Mouse (Mus musculus) megakaryocyte-erythroid progenitor cell, adult 5 weeks (primary cell): Measurements from ENCODE around the gene Nfix. TPM values are rescaled to one million over a fixed set of nuclear protein-coding genes. Genes with fewer than 3 reads are reported as not detected.

Experiments
- polyA plus RNA-seq: library from polyadenylated mRNA; stranded (reverse); fragments of >175 nt; gene quantifications from 2 replicates; pipeline ENCODE4 v1.2.3, GENCODE M21; 2012

Gene Nfix
- polyA plus RNA-seq, result 112 and 143 TPM in 2 replicates

GRCm38 (mm10) chr8:84799999-84800831 lies at the start of gene Nfix:
Gene Nfix, minus strand, starts transcription at chr8:84800344.

GRCm38 (mm10) chr8:84846722-84847572 lies 46.8 kb upstream of the Nfix start, which contains the start of gene Calr:
Gene Calr, minus strand, starts transcription at chr8:84846934.

GRCm38 (mm10) chr8:84840248-84840999 lies 40.3 kb upstream of the Nfix start, which contains the start of gene Rad23a:
Gene Rad23a, minus strand, starts transcription at chr8:84840665.

GRCm38 (mm10) chr8:84831490-84831889 lies 31.3 kb upstream of the Nfix start, which contains the start of gene Gadd45gip1:
Gene Gadd45gip1, plus strand, starts transcription at chr8:84831522.

GRCm38 (mm10) chr8:84822723-84823122 lies 22.6 kb upstream of the Nfix start, which contains the start of gene Dand5:
Gene Dand5, minus strand, starts transcription at chr8:84822823.

GRCm38 (mm10) chr8:84722850-84723570 lies 77.1 kb downstream of the Nfix start, which contains the start of gene G430095P16Rik:
Gene G430095P16Rik, plus strand, starts transcription at chr8:84723007.

DNA sequence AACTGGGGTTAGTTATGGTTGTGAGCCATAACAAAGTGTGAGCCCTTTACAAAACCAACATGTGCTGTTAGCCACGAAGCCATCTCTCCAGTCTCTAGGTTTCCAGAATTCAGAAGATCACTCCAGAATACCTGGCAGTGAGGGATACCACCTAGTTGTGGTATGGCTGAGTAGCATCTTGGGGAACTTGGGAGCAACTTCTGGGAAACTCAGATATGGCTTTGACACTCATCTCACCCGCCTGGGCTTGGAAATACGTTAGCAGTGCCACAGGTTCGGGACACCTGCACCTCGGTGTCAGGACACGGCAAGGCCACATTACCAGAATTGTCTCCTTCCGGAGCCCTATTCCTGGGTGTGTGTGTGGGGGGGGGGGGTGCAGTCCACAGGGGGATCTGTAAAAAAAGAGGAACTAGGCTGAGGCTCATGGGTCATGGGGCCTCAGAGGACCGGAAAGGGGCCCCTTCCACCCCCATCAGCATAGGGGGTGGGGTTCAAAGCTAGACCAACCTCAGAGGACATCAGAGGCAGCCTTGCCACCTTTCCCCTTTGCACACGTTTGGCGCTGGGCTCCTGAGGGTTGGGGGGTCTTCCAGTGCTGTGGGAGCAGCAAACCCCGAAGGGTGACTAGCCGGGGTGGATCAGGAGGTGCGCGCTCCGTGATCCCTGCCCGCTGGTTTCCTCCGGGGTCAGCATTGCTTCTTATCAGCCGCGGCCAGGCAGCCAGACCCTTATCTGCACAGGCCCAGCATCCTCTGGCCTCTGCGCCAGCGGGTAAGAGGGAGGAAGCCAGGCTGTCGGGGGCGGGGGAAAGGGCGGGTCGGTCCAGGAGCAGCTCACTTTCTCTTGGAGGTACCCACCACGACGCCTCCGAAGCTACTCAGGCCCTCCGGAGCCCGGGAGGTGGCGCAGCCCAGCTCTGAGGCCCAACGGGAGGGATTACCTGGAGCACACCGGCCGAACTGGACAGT lies 98.9 kb downstream of the Nfix start, which contains the start of gene Lyl1:
TSS of gene Lyl1 (plus strand) at position 517 of the 971 bp plus-strand sequence.

DNA sequence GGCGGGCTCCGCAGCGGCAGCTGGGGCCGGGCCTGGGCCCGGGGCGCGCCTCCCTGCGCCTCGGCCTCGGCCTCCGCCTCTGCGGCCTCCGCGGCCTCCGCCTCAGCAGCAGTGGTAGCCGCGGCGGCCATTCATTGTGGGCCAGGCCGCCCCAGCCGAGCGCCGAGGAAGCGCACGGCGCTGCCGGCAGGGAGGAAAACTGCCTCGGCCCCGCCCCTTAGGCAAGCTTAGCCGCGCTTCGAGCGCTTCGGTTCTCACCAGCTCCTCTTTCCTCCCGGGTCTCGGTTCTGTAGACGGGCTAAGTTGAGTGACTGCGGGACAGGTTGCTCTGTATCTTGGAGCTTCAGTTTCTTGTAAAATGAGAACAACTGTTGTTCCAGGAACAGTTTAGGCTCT lies 112.4 kb downstream of the Nfix start, which contains the start of gene Nacc1:
TSS of gene Nacc1 (minus strand) at position 158 of the 396 bp plus-strand sequence.

GRCm38 (mm10) chr8:84686191-84687002 lies 113.7 kb downstream of the Nfix start, which contains the start of gene Trmt1:
Gene Trmt1, plus strand, starts transcription at chr8:84686307.

DNA sequence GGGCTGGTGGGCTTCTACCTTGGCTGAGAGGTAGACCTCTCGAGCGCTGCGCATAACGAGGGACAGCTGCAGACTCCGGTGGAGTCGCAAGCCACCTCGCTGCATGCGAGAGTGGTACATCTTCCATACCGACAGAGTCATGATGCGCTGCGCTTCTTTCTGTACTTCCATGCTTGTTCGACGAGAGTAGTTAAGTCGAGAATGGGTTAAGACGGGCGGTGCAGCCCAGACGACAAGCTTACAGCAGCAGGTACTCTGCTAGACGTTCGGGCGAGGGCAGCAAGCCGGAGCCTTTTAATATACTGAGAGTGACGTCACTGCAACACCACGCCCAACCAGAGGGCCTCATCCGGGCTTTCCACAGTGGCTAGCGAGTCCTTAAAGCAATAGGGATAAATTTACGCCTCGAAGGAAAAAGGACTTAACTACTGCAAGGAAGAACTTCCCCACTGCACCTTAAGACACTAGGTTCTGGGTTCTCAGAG lies 137.5 kb downstream of the Nfix start, which contains the start of gene Ier2:
TSS of gene Ier2 (minus strand) at position 272 of the 485 bp plus-strand sequence.

Other genes with a start within 250 kb of the Nfix start
- 859 and 1,037 TPM in 2 replicates for gene Ier2, start 137.5 kb downstream of the Nfix start, polyA plus RNA-seq
- gene Trmt1, start 114.0 kb downstream of the Nfix start, polyA plus RNA-seq, result 300 and 362 TPM in 2 replicates
- gene Nacc1, start 112.5 kb downstream of the Nfix start, polyA plus RNA-seq, result 167 and 170 TPM in 2 replicates
- gene Lyl1, start 98.9 kb downstream of the Nfix start, polyA plus RNA-seq, result 226 and 309 TPM in 2 replicates
- gene G430095P16Rik, start 77.3 kb downstream of the Nfix start, polyA plus RNA-seq, result 20.6 and 27.4 TPM in 2 replicates
- 2.3 and 2.4 TPM in 2 replicates for gene Dand5, start 22.5 kb upstream of the Nfix start, polyA plus RNA-seq
- gene Gadd45gip1, start 31.2 kb upstream of the Nfix start, polyA plus RNA-seq, result 136 and 145 TPM in 2 replicates
- gene Rad23a, start 40.3 kb upstream of the Nfix start, polyA plus RNA-seq, result 315 and 332 TPM in 2 replicates
- 878 and 1,229 TPM in 2 replicates for gene Calr, start 46.6 kb upstream of the Nfix start, polyA plus RNA-seq
- gene Farsa, start 56.6 kb upstream of the Nfix start, polyA plus RNA-seq, result 121 and 135 TPM in 2 replicates
- gene Syce2, start 71.8 kb upstream of the Nfix start, polyA plus RNA-seq, result 155 and 182 TPM in 2 replicates
- gene Gcdh, start 93.6 kb upstream of the Nfix start, polyA plus RNA-seq, result 52.8 and 57.4 TPM in 2 replicates
- gene Klf1, start 101.6 kb upstream of the Nfix start, polyA plus RNA-seq, result 122 and 124 TPM in 2 replicates
- gene Dnase2a, start 108.2 kb upstream of the Nfix start, polyA plus RNA-seq, result 34.2 and 54.0 TPM in 2 replicates
- gene Mast1, start 137.0 kb upstream of the Nfix start, polyA plus RNA-seq, result 0.03 and 0.19 TPM in 2 replicates
- not detected in 2 replicates for gene Rtbdn, start 146.6 kb upstream of the Nfix start, polyA plus RNA-seq
- not detected in 2 replicates for gene Gm49661, start 169.1 kb upstream of the Nfix start, polyA plus RNA-seq
- 79.0 and 82.7 TPM in 2 replicates for gene Prdx2, start 169.2 kb upstream of the Nfix start, polyA plus RNA-seq
- 323 and 329 TPM in 2 replicates for gene Rnaseh2a, start 169.4 kb upstream of the Nfix start, polyA plus RNA-seq
- gene Junb, start 178.4 kb upstream of the Nfix start, polyA plus RNA-seq, result 1,314 and 1,326 TPM in 2 replicates
- 22.8 and 26.7 TPM in 2 replicates for gene Hook2, start 190.3 kb upstream of the Nfix start, polyA plus RNA-seq
- gene Best2, start 214.2 kb upstream of the Nfix start, polyA plus RNA-seq, result 0.02 TPM in 1 of 2 replicates, not detected in the other
- gene Asna1, start 224.9 kb upstream of the Nfix start, polyA plus RNA-seq, result 87.9 and 91.1 TPM in 2 replicates
- gene Trir, start 226.5 kb upstream of the Nfix start, polyA plus RNA-seq, result 350 and 408 TPM in 2 replicates
- 11.7 and 13.9 TPM in 2 replicates for gene Tnpo2, start 236.6 kb upstream of the Nfix start, polyA plus RNA-seq